Mouse (Mus musculus) forebrain, postnatal 0 days (tissue): ENCODE measurements around the gene Hivep3. TPM values are rescaled to one million over a fixed set of nuclear protein-coding genes. Genes with fewer than 3 reads are reported as not detected.

Source experiments
- ATAC-seq: fragments of 200-750 bp; cut with Nextera tagmentation; 2 replicates; pipeline ENCODE4 v1.8.0; 2017; ENCODE audit warnings: mild to moderate bottlenecking, moderate library complexity
- DNase-seq: peaks from one replicate; pipeline ENCODE4 v3.0.0-alpha.2; 2015
- H3K27ac ChIP-seq: fragments of 300-500 bp; sonication (generic); 2 replicates; pipeline ENCODE4 v1.5.1; 2014; ENCODE audit warnings: low read depth, mild to moderate bottlenecking, antibody characterized with exemption, low read length, moderate library complexity, mixed read lengths
- H3K27me3 ChIP-seq: fragments of 300-500 bp; sonication (generic); 2 replicates; pipeline ENCODE4 v1.6.1; 2014; ENCODE audit warnings: mild to moderate bottlenecking, low read length, mixed read lengths; ENCODE audit not compliant: insufficient read depth
- H3K36me3 ChIP-seq: fragments of 300-500 bp; sonication (generic); 2 replicates; pipeline ENCODE4 v1.6.1; 2014; ENCODE audit warnings: mild to moderate bottlenecking, moderate library complexity; ENCODE audit not compliant: insufficient read depth
- H3K4me1 ChIP-seq: fragments of 300-500 bp; sonication (generic); 2 replicates; pipeline ENCODE4 v1.6.1; 2014; ENCODE audit warnings: antibody characterized with exemption; ENCODE audit not compliant: insufficient read depth
- H3K4me2 ChIP-seq: fragments of 300-500 bp; sonication (generic); 2 replicates; pipeline ENCODE4 v1.6.1; 2014; ENCODE audit warnings: low read depth, mild to moderate bottlenecking, moderate library complexity
- H3K4me3 ChIP-seq: fragments of 300-500 bp; sonication (generic); 2 replicates; pipeline ENCODE4 v1.5.1; 2014; ENCODE audit warnings: low read depth, low read length, mixed read lengths
- H3K9ac ChIP-seq: fragments of 300-500 bp; sonication (generic); 2 replicates; pipeline ENCODE4 v1.6.1; 2014; ENCODE audit warnings: mild to moderate bottlenecking
- H3K9me3 ChIP-seq: fragments of 300-500 bp; sonication (generic); 2 replicates; pipeline ENCODE4 v1.6.1; 2016; ENCODE audit warnings: low read length
- CTCF ChIP-seq: sonication (generic); IDR thresholded peaks from 2 replicates; pipeline ENCODE4 v1.5.1; 2016; ENCODE audit warnings: antibody characterized with exemption, control low read depth, low read depth
- WGBS: fragments of 180-500 bp; shearing (Covaris S2); extraction: QIAGEN DNeasy Blood & Tissue Kit; methylation state at CpG from one replicate; pipeline ENCODE4 v1.1.7; 2014; 5-methylcytosine and 5-hydroxymethylcytosine counted together
- polyA plus RNA-seq: library from polyadenylated mRNA; unstranded; fragments of >200 nt; fragmentation: Nextera tagmentation; extraction: Ambion mirVana; gene quantifications from 2 replicates; pipeline ENCODE4 v1.2.1, GENCODE M21; 2015
- total RNA-seq: library from RNA; depleted of rRNA; stranded (reverse); fragments of >200 nt; gene quantifications from 2 replicates; pipeline ENCODE4 v1.2.3, GENCODE M21; 2014

Hivep3 gene
- total and polyA plus RNA-seq, 2 experiments from 2014 or later = 16.9 to 21.3 TPM

DNA sequence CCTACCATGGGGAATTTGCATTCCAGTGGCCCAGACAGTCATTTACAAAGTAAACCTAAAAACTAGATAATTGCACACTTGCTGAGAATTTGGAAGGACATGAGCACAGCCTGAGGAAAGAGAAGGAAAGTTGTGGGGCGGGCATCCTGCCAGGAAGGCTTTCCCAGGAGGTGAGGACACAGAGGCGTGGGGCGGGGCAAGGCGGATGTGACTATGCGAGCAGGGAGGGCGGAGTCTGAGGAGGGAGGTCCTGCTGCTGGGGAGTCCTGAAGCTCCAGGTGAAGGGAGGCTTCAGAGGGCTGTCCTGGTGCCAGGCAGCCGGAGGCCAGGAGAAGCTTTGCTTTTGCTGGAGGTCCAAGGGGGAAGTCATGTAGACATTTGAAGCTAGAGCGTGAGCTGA lies 118.9 kb downstream of the Hivep3 start:
- no peak overlapping the region for H3K9ac ChIP-seq
- no peak for DNase-seq
- no peak overlapping the region for H3K4me2 ChIP-seq
- no peaks in the 10 kb centered on the region for H3K9me3 ChIP-seq
- WGBS = 64% methylated on average over 8 of the region's 8 CpGs
- no peak overlapping the region for H3K27ac ChIP-seq
- no peaks in the 10 kb centered on the region for H3K36me3 ChIP-seq
- no peaks in the 10 kb centered on the region for H3K4me1 ChIP-seq
- TF ChIP-seq CTCF = no peak
- ATAC-seq = no peak
- no peaks in the 10 kb centered on the region for H3K27me3 ChIP-seq
- H3K4me3 ChIP-seq = no peak overlapping the region

DNA sequence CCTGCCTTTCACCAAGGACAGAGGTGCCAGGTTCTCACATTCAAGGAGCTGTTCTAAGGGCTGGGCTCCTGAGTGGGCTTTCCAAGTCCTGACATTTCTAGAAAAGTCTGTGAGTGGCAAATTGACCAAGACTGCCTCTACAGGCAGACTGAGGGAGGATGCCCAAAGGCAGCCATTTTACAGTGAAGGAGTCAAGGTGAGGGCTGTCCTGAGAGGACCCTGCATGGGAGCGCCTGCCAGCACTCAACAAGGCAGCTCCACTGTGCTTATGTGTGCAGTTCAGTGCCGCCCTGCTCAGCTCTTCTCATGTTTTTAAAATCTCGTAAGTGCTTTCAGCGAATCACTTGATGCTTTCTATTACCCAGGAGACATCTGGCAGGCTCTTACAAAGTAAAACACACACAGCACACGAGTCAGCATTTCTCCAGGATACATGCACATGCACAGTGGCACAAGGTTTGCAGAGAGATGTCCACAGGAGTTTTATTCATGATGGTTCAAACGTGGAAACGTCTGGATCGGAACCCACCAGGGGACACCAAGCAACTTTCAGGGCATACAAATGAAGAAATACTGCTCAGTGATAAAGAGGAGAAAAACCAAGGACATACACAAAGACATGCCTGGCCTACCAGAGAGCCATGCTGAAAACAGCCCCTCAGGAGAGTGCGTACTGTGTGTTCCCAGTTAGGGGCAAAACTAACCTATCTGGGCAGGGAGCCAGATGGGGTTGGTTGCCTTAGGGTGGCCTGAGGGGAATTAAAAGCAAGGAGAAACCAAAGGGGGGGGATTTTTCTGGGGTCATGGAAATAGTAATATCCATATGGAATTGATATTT lies 120.9 kb downstream of the Hivep3 start:
- H3K36me3 ChIP-seq = no peaks in the 10 kb centered on the region
- H3K4me1 ChIP-seq = no peaks in the 10 kb centered on the region

DNA sequence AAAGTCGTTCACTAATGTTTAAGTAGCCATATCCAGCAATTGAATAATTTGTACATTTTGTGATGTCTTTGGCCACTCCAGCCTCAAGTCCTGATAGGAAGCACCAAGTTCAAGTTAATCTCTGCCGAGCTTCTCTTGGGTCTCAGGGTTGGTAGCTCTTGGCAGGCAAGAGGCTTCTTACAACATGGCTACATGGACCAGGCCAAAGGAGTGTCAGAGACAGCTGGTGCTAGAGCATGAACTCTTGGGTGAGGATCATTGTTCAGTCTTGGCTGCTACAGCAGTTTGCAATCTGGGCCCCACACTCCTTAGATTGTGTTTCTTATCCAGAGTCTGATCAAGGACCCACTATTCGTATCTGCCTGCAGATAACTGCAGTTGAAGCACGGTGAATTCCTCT lies 125.9 kb downstream of the Hivep3 start:
- no peak for TF ChIP-seq CTCF
- H3K4me3 ChIP-seq = no peak overlapping the region
- 71% methylated on average over 4 of the region's 4 CpGs for WGBS
- ATAC-seq (no peak), DNase-seq (no peak)
- H3K36me3 ChIP-seq = no peaks in the 10 kb centered on the region
- H3K4me1 ChIP-seq = peaks cover 8% of the 10 kb centered on the region; the same call in 1 of the 2 replicates
- H3K27ac ChIP-seq = no peak overlapping the region
- H3K27me3 ChIP-seq = no peaks in the 10 kb centered on the region
- H3K9ac ChIP-seq = no peak overlapping the region
- H3K4me2 ChIP-seq = no peak overlapping the region
- no peaks in the 10 kb centered on the region for H3K9me3 ChIP-seq

More for the DNA sequence above, 120.9 kb downstream of the Hivep3 start:
- ATAC-seq (peak; percentile 66), DNase-seq (peak; percentile 22)
- Histone ChIP-seq H3K4me2 (no peak overlapping the region), H3K27ac (no peak overlapping the region), H3K4me3 (no peak overlapping the region), H3K9ac (no peak overlapping the region), H3K9me3 (no peaks in the 10 kb centered on the region), H3K27me3 (no peaks in the 10 kb centered on the region)
- peak; percentile 44 for TF ChIP-seq CTCF
- WGBS = 57% methylated on average over 9 of the region's 9 CpGs

DNA sequence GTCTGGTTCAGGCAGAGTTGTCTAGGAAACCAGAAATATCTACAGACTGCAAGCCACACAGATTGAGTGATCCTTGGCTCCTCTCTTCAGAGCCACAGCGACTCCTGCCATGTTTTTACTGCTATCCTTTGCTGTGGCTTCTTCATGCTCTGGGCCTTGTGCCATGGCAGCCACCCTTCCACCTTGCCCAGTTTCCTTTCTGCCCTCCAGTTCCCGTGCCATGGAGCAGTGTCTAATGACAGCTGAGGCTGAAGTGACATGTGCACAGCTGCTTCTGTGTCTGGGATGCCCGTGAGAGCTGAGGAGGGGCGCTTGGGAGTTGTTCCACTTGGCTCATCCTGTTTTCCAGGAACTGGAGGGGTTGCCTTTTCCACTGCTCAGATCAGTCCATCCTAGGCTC lies 127.4 kb downstream of the Hivep3 start:
- Histone ChIP-seq H3K4me1 (peaks cover 11% of the 10 kb centered on the region; the same call in 1 of the 2 replicates), H3K9me3 (no peaks in the 10 kb centered on the region), H3K4me2 (no peak overlapping the region), H3K9ac (no peak overlapping the region), H3K27ac (peak overlapping the region; percentile 31; the same call in 1 of the 2 replicates), H3K27me3 (no peaks in the 10 kb centered on the region), H3K4me3 (no peak overlapping the region), H3K36me3 (no peaks in the 10 kb centered on the region)
- 48% methylated on average over 4 of the region's 4 CpGs for WGBS
- TF ChIP-seq CTCF = no peak
- no peak for DNase-seq
- ATAC-seq = peak; percentile 72

DNA sequence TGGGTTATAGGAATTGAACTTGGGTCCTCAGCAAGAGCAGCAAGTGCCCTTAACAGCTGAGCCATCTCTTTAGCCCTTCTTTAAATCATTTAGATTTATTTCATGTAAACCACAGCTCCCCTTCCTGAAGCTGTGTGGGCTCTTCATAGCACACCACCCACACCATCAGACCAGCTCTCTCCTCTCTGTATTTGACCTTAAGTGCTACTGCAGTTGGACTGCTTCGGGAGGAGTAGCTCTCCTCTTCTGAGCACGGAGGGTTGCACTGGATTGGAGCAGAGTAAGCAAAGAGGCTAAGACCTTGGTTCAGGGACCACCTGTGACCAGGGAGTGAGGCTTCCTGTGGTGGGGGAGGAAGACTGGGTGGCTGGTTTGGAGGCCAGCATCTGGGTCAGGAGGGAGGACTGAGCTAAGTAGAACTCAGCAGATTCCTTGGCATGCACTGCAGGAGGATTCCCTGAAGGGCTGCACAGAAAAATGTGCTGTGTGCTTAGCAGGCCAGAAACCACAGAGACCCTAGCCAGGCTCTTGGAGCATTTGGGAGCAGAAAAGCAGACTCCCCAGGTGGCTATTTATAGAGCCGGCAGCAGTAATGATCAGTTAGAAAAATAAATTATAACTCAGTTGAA lies 132.4 kb downstream of the Hivep3 start:
- no peak for TF ChIP-seq CTCF
- 52% methylated on average over 3 of the region's 3 CpGs for WGBS

DNA sequence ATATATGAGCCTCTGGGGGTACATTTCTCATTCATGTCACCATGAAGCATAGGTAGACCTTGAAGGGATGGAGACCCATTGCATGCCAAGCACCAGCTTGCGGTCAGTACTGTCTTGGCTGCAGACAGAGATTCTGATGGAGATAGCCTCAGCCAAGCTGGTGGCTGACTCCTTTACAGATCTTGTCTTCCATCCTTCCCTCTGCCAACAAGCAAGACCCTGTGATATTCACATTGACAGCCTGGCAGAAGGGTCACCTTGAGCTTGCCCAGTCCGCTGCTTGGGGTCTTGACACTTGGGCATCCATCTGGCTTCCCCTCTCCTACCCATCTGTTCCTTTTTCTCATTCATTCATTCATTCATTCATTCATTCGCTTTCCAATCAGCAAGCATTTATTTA lies 133.5 kb downstream of the Hivep3 start:
- no peak overlapping the region for H3K4me3 ChIP-seq
- DNase-seq = no peak
- H3K27ac ChIP-seq = no peak overlapping the region
- no peak overlapping the region for H3K4me2 ChIP-seq
- H3K36me3 ChIP-seq = no peaks in the 10 kb centered on the region
- 0 out of 2 replicates have a peak, but pooled peaks cover 5% of the 10 kb centered on the region for H3K4me1 ChIP-seq
- H3K9me3 ChIP-seq = no peaks in the 10 kb centered on the region
- no peak overlapping the region for H3K9ac ChIP-seq
- no peak for ATAC-seq
- H3K27me3 ChIP-seq = no peaks in the 10 kb centered on the region
- WGBS = 93% methylated on average over 3 of the region's 3 CpGs
- no peak for TF ChIP-seq CTCF

More for the DNA sequence above, 132.4 kb downstream of the Hivep3 start:
- H3K9ac ChIP-seq = no peak overlapping the region
- ATAC-seq (no peak), DNase-seq (no peak)
- H3K4me1 ChIP-seq = peaks cover 13% of the 10 kb centered on the region; the same call in 1 of the 2 replicates
- no peak overlapping the region for H3K4me3 ChIP-seq
- H3K36me3 ChIP-seq = no peaks in the 10 kb centered on the region
- H3K27ac ChIP-seq = peak overlapping the region; percentile 29; the same call in 1 of the 2 replicates
- no peak overlapping the region for H3K4me2 ChIP-seq
- H3K9me3 ChIP-seq = no peaks in the 10 kb centered on the region
- no peaks in the 10 kb centered on the region for H3K27me3 ChIP-seq

DNA sequence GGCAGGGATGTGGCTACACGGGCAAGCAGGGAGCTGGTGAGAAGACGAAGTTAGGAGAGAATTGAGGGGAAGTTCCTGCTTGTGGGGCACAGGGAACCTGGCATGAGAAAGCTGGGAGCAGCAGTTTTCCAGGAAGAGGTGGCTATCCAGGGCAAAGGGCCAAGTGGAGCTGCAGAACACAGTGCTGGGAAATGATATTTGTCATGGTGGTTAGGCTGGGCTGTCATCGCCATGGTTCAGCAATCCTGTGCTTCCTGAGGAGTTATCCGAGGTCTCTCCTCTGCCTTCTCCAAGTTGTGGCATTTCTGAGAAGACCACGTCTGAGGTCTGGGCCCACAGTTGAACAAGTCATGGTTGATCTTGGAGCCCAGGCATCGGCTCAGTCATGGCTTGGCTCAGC lies 136.8 kb downstream of the Hivep3 start:
- ATAC-seq (no peak), DNase-seq (no peak)
- H3K36me3 ChIP-seq = peaks cover 12% of the 10 kb centered on the region; the same call in 1 of the 2 replicates
- no peak overlapping the region for H3K4me3 ChIP-seq
- no peak for TF ChIP-seq CTCF
- WGBS = 90% methylated on average over 6 of the region's 6 CpGs
- no peaks in the 10 kb centered on the region for H3K27me3 ChIP-seq
- no peak overlapping the region for H3K9ac ChIP-seq
- H3K9me3 ChIP-seq = no peaks in the 10 kb centered on the region
- no peak overlapping the region for H3K27ac ChIP-seq
- 0 out of 2 replicates have a peak, but pooled peaks cover 5% of the 10 kb centered on the region for H3K4me1 ChIP-seq
- H3K4me2 ChIP-seq = no peak overlapping the region
